Mouse (Mus musculus) heart, adult 9 months (tissue): ENCODE results near the gene Olfml2a.

ENCODE experiments used
- DNase-seq, 2 experiments: peaks; one replicate each; pipeline ENCODE4 v3.0.0; 2022; ENCODE audit warnings: low spot score in 2 of 2

The Olfml2a gene

GRCm38 (mm10) chr2:39011264-39011663, 79.5 kb downstream of the Olfml2a start:
- peak; percentile 43 to 56 for DNase-seq

GRCm38 (mm10) chr2:39011971-39012370, 80.2 kb downstream of the Olfml2a start:
- no peak for DNase-seq

GRCm38 (mm10) chr2:39012768-39013279, 81.0 kb downstream of the Olfml2a start:
- DNase-seq, result no peak
